Mouse (Mus musculus) ovary, postnatal 10 days (tissue): Measurements from ENCODE around the gene Olfr318.
"Not testable (repeated sequence)": the region's sequence is repeated elsewhere in the genome, so short reads cannot be mapped to it uniquely, and the experiment has no call there.

Experiments
- DNase-seq: peaks from one replicate; pipeline ENCODE4 v3.0.0; 2022; ENCODE audit warnings: low spot score

Gene Olfr318

GRCm38 (mm10) chr11:58723914-58724313 lies at the start of gene Olfr318:
Olfr318 (minus strand) TSS chr11:58724014.
- DNase-seq = no peak

- no peak for DNase-seq
These were observed 49.1 kb upstream of the Olfr318 start, which contains the start of gene Olfr315 for GRCm38 (mm10) chr11:58772888-58773287. Olfr315 (plus strand) TSS chr11:58773188.

- DNase-seq = no peak
These were observed 28.6 kb upstream of the Olfr318 start, which contains the start of gene Olfr316 for GRCm38 (mm10) chr11:58752434-58752833. Olfr316 (plus strand) TSS chr11:58752734.

- not testable (repeated sequence) for DNase-seq
These were observed 27.3 kb upstream of the Olfr318 start for GRCm38 (mm10) chr11:58751096-58751495.

GRCm38 (mm10) chr11:58738792-58739262 lies 15.0 kb upstream of the Olfr318 start, which contains the start of gene Olfr317:
Olfr317 (minus strand) TSS chr11:58739212.
- DNase-seq = no peak

- no peak for DNase-seq
These were observed 9.6 kb upstream of the Olfr318 start for GRCm38 (mm10) chr11:58733372-58733771.

GRCm38 (mm10) chr11:58727896-58728650 lies 4.3 kb upstream of the Olfr318 start:
- not testable (repeated sequence) for DNase-seq

- no peak for DNase-seq
These were observed 4.1 kb downstream of the Olfr318 start for GRCm38 (mm10) chr11:58719701-58720100.

GRCm38 (mm10) chr11:58717723-58718122 lies 6.1 kb downstream of the Olfr318 start:
- DNase-seq = not testable (repeated sequence)

- no peak for DNase-seq
These were observed 14.7 kb downstream of the Olfr318 start for GRCm38 (mm10) chr11:58709086-58709485.

GRCm38 (mm10) chr11:58698862-58699261 lies 25.0 kb downstream of the Olfr318 start, which contains the start of gene Olfr319:
Olfr319 (plus strand) TSS chr11:58699162.
- no peak for DNase-seq

- no peak for DNase-seq
These were observed 43.0 kb downstream of the Olfr318 start, which contains the start of gene Olfr320 for GRCm38 (mm10) chr11:58680799-58681198. Olfr320 (plus strand) TSS chr11:58681099.

GRCm38 (mm10) chr11:58671825-58672224 lies 52.0 kb downstream of the Olfr318 start:
- DNase-seq = no peak

- no peak for DNase-seq
These were observed 54.6 kb downstream of the Olfr318 start for GRCm38 (mm10) chr11:58669252-58669651.
